Mouse (Mus musculus): ENCODE measurements around the gene Itgb5.

Itgb5 gene

DNA sequence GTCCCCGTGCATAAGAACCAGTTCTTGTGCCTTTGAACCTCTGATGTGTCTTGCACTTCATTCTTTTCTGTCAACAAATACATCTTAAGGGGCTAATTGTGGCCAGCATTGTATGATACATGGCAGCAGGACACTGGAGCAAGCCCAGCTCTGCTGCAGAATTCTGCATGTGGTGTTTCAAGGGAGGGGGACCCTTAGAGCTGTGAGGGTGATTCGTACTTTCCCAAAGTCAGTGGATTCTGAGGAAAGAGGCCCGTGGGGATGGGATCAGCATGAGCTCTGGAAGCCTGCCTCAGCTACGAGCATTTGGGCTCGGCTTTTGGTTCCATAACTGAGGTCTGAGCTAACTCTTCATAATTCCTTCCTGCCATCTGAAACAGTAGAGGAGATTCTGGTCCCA is 75.1 kb downstream of the Itgb5 start:
- no peak for DNase-seq (ENCODE audit: low read depth in 1 of 2, low spot score in 2 of 2)

DNA sequence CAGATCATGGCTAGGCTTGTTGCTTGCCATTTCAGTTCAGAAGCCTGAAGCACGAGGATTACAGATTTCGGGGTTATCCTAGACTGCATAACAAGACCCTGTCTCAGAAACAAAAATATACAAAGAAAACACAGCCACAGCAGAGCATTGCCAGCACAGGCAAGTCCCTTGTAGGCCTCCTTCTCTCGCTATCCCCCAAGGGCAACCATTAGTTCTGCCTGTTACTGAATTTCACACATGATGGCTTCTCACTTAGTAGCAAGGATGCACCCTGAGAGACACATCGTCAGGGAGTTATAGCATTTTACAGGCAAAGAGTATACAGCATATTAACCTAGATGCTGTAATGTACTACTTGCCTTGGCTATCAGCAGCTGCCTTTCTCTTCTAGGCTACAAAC is 78.8 kb downstream of the Itgb5 start:
- no peak for DNase-seq (ENCODE audit: low read depth in 1 of 2, low spot score in 2 of 2)

DNA sequence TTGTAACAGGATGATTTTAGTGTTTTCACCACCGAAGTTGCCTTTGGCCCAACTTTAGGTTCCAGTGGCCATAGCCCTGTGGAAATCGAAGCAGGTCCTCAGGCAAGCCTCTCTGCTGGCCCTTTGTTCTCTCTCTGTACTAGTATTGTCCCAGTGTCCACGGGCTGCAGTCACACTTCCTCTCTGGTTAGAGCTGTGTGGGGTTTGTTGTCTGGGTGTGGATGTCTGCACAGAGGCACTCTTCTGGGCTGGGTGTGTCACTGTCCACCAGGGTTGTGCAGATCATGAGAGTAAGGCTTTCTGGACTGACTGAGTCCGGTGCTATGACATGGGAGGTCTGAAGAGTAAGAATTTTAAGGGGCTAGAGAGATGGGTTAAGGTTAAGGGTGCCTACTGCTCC is 85.5 kb downstream of the Itgb5 start:
- peak in 1 of 2 experiments; percentile 13 for DNase-seq (ENCODE audit: low read depth in 1 of 2, low spot score in 2 of 2)

DNA sequence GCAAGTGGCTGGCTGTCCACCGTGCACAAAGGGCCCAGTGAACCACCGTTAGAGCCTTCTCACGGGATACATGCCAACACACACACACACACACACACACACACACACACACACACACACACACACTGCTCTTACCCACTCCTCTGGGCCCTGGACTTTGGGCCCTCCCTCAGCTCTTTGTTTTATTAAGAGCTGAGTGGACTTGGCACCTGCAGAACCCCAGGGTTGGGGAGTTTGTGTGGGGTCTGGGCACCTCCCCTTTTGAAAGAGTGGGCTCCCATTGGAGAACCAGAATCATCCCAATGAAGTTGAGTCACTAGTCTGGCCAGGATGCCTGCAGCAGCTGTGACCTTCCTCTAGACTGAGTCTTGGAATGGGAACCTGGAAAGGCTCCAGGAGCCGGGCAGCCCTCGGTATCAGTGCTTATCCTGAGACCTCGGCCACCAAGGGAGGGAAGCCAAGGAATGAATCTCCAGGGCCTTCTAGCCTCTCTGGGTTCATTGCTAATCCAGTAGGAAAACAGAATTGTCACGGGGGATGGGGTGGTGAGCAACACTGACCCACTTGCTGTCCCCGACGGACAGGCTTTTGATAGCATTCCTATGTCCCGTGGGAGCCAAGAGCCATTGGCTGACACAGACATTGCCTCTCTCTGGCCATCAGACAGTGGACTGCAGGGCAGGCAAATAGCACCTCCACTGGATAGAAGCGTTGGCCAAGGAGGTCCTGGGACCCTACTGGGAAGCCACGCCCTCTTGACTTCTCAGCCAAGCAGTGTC is 87.2 kb downstream of the Itgb5 start:
- DNase-seq (ENCODE audit: low read depth in 1 of 2, low spot score in 2 of 2) = no peak

DNA sequence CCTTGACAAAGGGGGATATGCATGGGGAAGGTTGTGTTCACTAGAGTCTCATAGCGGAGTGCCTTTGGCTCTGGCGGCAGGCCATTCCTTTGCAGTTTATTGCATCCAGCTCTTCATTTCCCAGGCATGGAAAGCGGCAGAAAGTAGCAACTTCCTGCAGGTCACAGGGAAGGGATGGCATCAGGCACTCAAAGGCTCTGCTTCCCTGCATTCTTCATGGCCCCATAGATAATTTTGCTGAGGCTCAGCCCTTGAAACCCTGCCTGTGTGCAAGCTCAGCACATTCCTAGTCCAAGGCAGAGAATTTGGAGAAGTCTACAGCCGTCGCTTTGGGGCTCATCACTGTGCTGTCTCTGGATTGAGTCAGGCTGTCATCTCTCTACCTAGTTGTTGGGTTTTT is 87.9 kb downstream of the Itgb5 start:
- no peak for DNase-seq (ENCODE audit: low read depth in 1 of 2, low spot score in 2 of 2)

DNA sequence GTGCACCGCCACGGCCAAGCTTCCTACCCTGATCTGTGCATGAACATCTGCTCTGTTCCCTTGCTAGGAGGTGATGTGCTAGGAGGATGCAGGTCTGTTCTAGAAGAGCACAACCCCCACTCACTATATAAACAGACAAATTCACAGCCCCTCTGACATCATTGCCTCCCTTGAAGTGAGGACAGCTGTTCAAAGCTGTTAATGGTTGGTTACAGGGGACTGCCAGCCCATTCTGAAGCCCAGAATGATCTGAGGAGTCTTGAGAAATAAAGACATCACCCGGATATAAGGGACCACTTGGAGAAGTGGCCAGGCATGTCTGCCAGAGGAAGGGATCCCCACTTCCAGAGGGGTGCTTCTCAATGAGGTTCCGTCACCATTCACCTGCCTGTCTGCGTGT is 88.5 kb downstream of the Itgb5 start:
- no peak for DNase-seq (ENCODE audit: low read depth in 1 of 2, low spot score in 2 of 2)

DNA sequence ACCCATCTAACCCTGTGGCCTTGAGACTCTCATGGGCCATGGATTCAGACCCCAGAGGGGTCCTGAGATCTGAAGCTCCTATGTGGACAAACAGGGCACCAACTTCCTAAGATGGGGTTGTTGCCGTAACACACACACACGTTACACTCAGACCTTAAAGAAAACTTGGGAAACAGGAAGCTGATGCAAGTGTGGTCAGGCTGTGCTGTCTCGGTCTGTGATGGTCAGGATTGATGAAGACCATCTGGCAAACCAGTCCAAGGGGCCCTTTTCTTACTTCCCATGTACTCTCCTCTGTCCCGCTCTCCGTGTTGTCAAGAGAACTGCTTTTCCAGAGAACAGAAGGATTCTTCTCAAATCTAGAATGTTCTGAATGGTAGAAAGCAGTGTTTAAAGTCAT is 92.0 kb downstream of the Itgb5 start:
- no peak for DNase-seq (ENCODE audit: low read depth in 1 of 2, low spot score in 2 of 2)

DNA sequence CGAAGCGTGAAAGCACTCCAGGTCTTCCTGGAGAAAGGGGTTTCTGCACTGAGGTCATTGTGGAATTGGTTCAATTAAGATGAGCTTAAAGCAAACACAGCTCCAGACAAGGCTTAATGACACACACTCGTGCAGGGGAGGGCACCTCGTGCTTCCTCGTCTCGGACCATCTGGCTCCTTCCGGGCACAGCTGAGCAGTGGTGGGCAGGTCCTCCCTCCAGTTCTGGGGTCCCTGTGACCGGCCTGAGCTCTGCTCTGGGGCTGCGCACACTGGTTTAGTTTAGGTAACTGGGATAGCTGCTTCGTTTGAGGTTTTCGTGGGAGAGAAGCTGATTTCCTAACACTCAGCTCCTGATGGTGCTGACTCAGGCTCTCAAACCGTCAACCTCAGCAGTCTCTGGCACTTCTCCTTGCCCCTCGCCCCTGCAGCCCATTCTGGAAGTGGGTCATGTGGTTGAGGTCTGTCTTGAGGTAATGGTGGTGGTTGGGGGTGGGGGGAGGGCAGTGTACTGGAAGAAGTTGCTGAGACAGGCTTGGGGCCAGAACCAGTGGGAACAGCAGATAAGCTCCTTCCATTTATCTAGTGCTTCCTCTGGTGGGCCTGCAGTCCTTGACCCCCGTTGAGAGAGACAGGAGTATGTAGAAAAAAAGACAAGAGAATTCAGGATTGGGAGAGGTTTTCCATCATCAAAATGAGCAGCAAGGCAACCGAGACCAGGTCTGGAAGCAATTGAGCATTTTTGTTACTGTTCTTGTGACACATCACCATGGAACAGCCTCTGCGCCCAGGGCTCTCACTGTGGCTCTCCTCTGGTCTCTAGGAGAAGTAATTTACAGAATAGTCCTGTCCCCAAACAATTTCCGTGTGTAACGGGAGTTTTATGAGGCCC is 92.9 kb downstream of the Itgb5 start:
- DNase-seq (ENCODE audit: low read depth in 1 of 2, low spot score in 2 of 2) = peak; percentile 24 to 31

DNA sequence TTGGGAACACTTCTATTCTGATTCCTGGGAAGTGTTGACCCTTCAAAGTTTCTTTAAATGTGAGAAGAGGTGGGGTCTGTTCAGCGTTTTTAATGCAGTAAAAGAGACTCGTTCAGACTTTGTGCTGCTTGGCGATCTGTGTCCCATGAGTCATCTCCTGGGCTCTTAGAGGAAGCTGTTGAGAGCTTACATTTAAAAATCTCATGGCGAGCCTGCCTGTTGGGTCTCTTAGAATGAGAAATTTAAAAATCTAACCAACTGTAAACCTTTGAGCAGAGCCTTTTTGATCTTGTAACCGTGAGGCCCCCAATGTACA is 93.5 kb downstream of the Itgb5 start:
- DNase-seq (ENCODE audit: low read depth in 1 of 2, low spot score in 2 of 2) = no peak

DNA sequence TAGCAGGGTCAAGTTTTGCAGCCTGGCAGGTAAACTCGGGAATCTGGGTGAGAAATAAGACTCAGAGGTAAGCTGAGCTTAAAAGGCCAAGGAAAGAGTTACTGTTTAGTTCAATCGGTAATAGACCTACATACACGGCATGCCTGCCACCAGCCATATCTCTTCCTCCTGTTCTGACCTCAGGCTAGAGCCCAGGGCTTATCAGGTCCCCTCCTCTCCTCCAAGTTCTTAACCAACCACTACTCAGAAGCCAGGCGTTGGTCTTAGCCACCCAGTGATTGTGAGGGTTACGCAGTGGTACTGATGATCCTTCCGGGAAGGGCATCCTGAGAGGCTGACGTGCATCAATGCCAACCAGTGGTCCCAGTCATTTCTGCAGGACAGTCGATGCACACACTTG is 94.3 kb downstream of the Itgb5 start:
- no peak for DNase-seq (ENCODE audit: low read depth in 1 of 2, low spot score in 2 of 2)

DNA sequence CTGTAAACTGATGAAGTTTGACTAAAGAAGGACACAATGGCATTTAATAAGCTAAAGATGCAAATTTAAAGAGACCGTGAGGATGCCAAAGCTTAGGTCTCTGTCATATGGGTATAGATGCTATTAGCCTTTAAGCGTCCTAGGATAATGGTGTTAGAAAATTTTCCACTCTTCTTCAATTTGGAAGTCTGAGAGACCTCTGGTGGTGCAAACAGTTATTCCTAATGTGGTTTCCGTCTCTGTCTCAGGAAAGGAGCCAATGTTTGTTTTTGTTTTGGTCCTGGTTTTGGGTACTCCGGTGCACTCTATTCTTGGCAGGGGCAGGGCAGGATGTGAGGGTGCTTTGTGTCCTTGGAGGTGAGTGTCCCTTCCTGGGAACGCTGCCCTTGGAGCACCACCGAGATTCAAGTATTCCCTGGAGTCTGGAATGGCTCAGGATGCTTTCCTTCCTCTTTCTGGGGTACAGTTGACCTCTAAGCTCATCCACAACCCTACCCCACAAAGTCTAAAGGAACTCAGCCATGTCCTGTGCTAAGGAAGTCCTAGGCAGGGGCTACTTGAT is 97.9 kb downstream of the Itgb5 start:
- no peak for DNase-seq (ENCODE audit: low read depth in 1 of 2, low spot score in 2 of 2)

DNA sequence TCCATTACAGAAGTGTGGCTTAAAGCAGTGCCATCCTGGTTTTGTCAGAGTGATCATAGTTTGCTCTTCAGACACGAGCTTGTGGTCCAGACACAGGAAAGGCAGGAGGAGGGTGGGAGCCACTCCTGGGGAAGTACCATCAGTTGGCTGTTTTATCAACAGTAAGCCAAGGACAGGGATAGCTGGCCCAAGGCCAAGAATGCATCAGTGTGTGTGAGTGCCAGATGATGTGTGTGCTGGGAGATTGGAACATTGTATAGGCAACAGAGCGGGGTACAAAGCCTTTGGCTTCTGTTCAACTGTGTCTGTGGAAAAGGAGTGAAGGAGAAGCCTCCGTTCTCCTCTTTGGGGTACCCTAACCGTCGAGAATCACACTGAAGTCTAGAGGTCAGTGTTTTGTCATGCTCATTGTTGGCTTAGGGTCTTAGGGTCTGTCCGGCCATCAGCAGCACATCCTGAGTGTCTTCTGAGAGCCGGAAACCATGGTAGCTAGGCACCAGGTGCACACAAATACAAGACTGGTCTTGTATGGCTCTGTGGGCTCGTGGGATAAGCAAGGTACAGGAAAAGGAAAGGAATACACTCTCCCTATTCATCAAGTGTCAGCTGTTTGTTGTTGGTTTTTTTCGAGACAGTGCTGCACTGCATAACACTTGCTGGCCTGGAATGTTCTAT is 99.5 kb downstream of the Itgb5 start:
- DNase-seq (ENCODE audit: low read depth in 1 of 2, low spot score in 2 of 2) = no peak

DNA sequence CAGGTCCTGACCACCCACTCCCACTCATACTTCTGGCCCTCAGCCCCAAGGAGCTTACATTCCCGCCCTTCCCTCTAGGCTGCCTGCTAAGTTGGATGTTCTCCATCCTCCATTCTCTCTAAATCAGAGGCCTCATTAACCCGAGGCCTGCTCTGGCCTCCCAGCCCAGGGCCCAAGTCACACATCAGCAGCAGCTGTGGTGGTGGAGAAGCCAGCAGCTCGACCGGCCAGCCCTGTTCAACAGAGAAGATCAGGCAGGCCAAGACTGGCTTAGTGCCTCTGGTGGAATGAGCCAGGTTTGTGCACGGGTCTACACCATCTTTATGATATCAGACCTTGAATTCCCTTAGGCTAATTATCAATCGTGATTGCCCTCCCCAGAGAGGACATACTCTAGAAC is 101.3 kb downstream of the Itgb5 start:
- DNase-seq (ENCODE audit: low read depth in 1 of 2, low spot score in 2 of 2) = no peak

DNA sequence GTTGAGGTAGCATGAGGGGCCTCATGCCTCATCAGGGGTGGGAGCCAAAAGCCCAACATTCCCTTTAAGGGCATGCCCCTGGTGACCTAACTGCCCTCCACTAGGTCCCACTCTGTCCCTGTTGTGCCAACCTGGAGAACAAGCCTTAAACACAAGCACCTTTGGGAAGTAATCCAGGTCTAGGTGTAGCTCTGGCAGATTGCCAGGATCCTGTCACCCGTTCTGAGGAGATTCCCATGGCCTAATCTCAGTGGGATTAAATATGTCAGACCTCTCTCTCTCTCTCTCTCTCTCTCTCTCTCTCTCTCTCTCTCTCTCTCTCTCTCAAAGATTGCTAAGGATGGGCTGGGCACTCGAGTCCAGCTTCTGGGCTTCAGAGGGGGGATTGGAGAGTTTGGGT is 102.2 kb downstream of the Itgb5 start:
- DNase-seq (ENCODE audit: low read depth in 1 of 2, low spot score in 2 of 2) = no peak

DNA sequence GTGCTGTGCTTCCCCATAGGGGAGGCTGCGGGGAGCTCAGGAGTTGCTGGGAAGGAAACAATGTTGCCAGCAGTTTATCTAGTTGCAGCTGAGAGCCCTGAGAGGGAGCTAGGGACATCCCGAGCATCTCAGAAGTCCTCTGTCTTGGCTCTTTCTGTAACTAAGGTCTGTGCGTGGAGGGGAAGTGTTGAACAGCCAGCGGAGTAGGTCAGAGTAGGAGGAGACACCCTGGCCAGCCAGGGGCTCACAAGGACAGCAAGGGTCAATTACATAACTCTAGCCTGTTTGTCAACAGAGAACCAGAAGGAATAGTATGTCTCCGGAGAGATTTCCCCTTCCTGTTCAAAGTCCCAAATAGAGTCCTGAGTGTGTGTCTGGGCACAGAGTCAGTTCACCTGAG is 102.7 kb downstream of the Itgb5 start:
- DNase-seq (ENCODE audit: low read depth in 1 of 2, low spot score in 2 of 2) = no peak

DNA sequence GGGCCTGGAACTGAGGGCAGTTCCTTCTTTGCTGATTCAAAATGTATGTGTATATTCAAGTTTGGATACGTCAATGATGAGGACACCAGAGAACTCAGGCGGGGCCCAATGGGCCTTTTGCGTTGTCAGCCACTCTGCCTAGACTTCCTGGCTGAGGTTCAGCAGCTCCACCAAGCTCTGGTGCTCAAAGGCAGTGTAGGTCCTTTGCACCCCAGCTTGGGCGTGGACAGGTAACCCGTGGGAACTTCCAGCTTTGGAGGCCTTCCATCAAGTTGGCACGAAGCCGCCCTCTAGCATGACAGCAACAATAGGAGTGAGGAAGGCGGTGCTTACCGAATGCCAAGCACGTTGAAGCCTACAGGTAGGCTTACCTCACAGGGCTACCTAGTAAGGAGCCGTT is 103.9 kb downstream of the Itgb5 start:
- no peak for DNase-seq (ENCODE audit: low read depth in 1 of 2, low spot score in 2 of 2)

DNA sequence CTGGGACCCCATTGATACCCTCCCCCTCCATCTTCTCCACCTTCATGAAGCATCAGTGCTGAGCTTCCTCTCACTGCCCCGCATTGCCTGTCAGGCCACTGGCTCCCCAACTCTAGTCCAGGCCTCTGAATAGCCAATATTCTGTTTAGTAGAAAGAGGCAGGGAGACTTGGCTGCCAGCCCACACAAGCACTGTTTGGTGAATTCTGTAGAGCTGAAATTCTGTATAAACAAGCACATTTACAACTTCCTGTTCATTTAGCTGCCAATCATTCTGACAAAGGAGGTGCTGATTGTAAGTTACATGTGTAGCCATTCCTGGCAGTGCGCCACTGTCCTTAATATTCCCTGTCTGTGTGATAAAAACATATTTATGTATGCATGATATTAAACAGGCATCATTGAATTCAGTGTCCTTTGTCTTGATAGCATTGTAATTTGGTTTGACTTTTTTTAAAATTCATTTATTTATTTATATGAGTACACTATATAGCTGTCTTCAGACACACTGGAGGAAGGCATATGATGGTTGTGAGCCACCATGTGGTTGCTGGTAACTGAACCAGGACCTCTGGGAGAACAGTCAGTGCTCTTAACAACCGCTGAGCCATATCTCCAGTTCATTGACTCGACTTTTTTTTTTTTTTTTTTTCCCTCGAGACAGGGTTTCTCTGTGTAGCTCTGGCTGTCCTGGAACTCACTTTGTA is 105.4 kb downstream of the Itgb5 start:
- DNase-seq (ENCODE audit: low read depth in 1 of 2, low spot score in 2 of 2) = no peak

DNA sequence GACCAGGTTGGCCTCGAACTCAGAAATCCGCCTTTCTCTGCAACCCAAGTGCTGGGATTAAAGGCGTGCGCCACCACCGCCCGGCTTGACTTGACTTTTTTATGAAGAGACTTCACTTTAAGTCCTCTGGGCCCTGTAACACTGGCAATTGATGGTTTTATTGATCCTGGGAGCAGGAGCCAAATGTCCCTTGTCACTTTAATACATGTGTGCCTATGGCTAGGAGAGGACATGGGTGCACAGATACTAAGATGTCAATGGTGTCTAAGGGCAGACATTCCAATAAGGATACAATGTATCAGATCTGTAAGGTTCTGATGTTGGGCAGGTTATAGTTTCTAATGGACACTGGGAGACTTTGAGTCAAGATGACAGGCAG is 105.9 kb downstream of the Itgb5 start:
- DNase-seq (ENCODE audit: low read depth in 1 of 2, low spot score in 2 of 2) = no peak

DNA sequence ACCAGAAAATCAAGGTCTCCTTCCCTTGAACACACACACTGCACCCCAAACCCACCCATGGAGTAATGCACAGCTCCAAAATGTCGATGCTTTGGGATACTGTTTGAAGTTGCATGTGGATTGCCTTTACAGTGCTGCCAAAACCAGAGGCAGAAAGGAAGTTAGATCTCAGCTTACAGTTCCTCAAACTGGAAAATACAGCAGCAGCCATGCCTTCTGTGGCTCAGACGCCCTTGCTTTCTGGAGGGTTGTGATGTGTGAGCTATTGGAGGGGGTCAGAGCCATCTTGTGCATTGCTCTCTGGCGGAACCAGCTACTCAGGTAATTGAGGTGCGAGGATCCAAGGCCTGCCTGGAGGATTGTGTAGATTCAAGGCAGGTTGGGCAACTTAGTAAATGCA is 107.4 kb downstream of the Itgb5 start:
- DNase-seq (ENCODE audit: low read depth in 1 of 2, low spot score in 2 of 2) = peak; percentile 4 to 6

DNA sequence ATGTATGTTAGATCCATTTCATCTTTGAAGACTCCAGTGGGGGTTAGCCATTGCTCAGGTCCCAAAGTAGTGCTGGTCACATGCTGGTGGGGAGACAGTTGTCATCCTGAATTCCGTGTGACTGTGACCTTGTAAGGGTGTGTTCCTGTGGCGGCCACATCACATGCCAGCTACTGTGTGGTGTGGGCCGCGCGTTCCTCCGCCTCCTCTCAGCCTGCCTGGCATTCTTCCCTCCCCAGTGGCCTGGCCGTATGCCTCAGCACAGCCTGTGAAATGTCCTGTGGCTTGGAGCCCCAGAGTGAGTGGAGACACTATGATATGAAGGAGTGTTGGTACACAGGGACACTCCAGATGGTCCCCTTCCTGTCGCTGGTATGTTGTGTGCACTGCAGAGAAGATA is 108.1 kb downstream of the Itgb5 start:
- peak in 1 of 2 experiments; percentile 18 for DNase-seq (ENCODE audit: low read depth in 1 of 2, low spot score in 2 of 2)
